ENCODE assay signal across 8 mouse cellular contexts in genomic region chrX:162736140-162736659, GRCm38 (mm10). TPM values are rescaled to one million over a fixed set of nuclear protein-coding genes. Genes with fewer than 3 reads are reported as not detected.
DNase-seq lines count a peak whose midpoint lies in the region; ATAC-seq lines count a peak whose summit lies in the region.

No protein-coding gene starts in this region.

- no peaks in the 10 kb centered on the region for H3K9me3 ChIP-seq in hindbrain, embryonic 15.5 days
- no peaks in the 10 kb centered on the region for H3K9me3 ChIP-seq in liver, embryonic 13.5 days (replicated peaks)
- no peaks in the 10 kb centered on the region for H3K9me3 ChIP-seq in midbrain, embryonic 16.5 days (replicated peaks; ENCODE audit: control insufficient read depth, low read length, poor library complexity, severe bottlenecking)

- 36% methylated on average over 9 of the region's 9 CpGs for WGBS in hindbrain, embryonic 15.5 days
- WGBS in liver, embryonic 13.5 days (ENCODE audit: insufficient replicate concordance): 31% methylated on average over 9 of the region's 9 CpGs
- WGBS in midbrain, embryonic 16.5 days: 47% methylated on average over 9 of the region's 9 CpGs

- H3K27ac ChIP-seq in hindbrain, embryonic 15.5 days (replicated peaks): peak overlapping the region; percentile 93
- peak overlapping the region; percentile 86 for H3K27ac ChIP-seq in liver, embryonic 13.5 days
- peak overlapping the region; percentile 91 for H3K27ac ChIP-seq in midbrain, embryonic 16.5 days (ENCODE audit: low read length)

- peaks cover 3% of the 10 kb centered on the region; the same call in 1 of the 2 replicates for H3K4me1 ChIP-seq in hindbrain, embryonic 15.5 days (replicated peaks)
- peaks cover 8% of the 10 kb centered on the region for H3K4me1 ChIP-seq in liver, embryonic 13.5 days (replicated peaks)
- no peaks in the 10 kb centered on the region; the same call in 1 of the 2 replicates for H3K4me1 ChIP-seq in midbrain, embryonic 16.5 days (ENCODE audit: control insufficient read depth, insufficient read depth, low read length)

- H3K4me2 ChIP-seq in hindbrain, embryonic 15.5 days: peak overlapping the region; percentile 57
- peak overlapping the region; percentile 74 for H3K4me2 ChIP-seq in liver, embryonic 13.5 days
- peak overlapping the region; percentile 59 for H3K4me2 ChIP-seq in midbrain, embryonic 16.5 days (ENCODE audit: low read length)

- peak overlapping the region; percentile 22; the same call in 1 of the 2 replicates for H3K9ac ChIP-seq in hindbrain, embryonic 15.5 days
- peak overlapping the region; percentile 61 for H3K9ac ChIP-seq in liver, embryonic 13.5 days
- H3K9ac ChIP-seq in midbrain, embryonic 16.5 days (ENCODE audit: low read depth, low read length): peak overlapping the region; percentile 64; the same call in 1 of the 2 replicates

- DNase-seq in heart, adult 11 months: peak; percentile 91
- DNase-seq in heart, adult 8-10 months (ENCODE audit: low spot score): no peak
- DNase-seq in c-Kit-positive CD71-positive TER-119-positive erythroid progenitor cells, embryonic 14.5 days (ENCODE audit: low spot score): peak; percentile 38
- peak; percentile 42 for DNase-seq in liver, embryonic 13.5 days

- peak overlapping the region; percentile 45 for H3K4me3 ChIP-seq in hindbrain, embryonic 15.5 days
- peak overlapping the region; percentile 60 for H3K4me3 ChIP-seq in liver, embryonic 13.5 days (replicated peaks)
- H3K4me3 ChIP-seq in midbrain, embryonic 16.5 days (ENCODE audit: low read depth, low read length): peak overlapping the region; percentile 42

- no peaks in the 10 kb centered on the region for H3K36me3 ChIP-seq in hindbrain, embryonic 15.5 days
- H3K36me3 ChIP-seq in liver, embryonic 13.5 days: no peaks in the 10 kb centered on the region
- H3K36me3 ChIP-seq in midbrain, embryonic 16.5 days (ENCODE audit: control insufficient read depth, insufficient read depth, low read length): no peaks in the 10 kb centered on the region

- peak; percentile 65 for ATAC-seq in erythroid progenitor cell, adult 5-6 weeks (replicated peaks; ENCODE audit: low FRiP score, poor library complexity, severe bottlenecking)
- ATAC-seq in hindbrain, embryonic 15.5 days (ENCODE audit: low FRiP score, low read depth): peak; percentile 77; the same call in 1 of the 2 replicates
- peak; percentile 80 for ATAC-seq in liver, embryonic 13.5 days (ENCODE audit: low read depth)
- peak; percentile 52 for ATAC-seq in midbrain, embryonic 16.5 days
- ATAC-seq in inflammation-experienced regulatory T-cells, adult 6 months: no peak

- H3K27me3 ChIP-seq in hindbrain, embryonic 15.5 days: no peaks in the 10 kb centered on the region
- no peaks in the 10 kb centered on the region for H3K27me3 ChIP-seq in liver, embryonic 13.5 days
- H3K27me3 ChIP-seq in midbrain, embryonic 16.5 days (ENCODE audit: control insufficient read depth, insufficient read depth, low read depth, low read length): no peaks in the 10 kb centered on the region

RNA-seq across cellular contexts. Expression of gene Rbbp7, which starts 24.0 kb away (rescaled TPM):
- 100 to 1,000 TPM; 150 to 163 (median 160) TPM for total RNA-seq in heart, adult 8-10 months (2022)
- 108 and 135 TPM in 2 replicates for total RNA-seq in erythroid progenitor cell, adult 5-6 weeks (2015; ENCODE audit: low replicate concordance)
- total RNA-seq in erythroid progenitor cell, adult 5-6 weeks (2017; ENCODE audit: low replicate concordance): 57.2 and 111 TPM in 2 replicates
- 229 and 233 TPM in 2 replicates for polyA plus RNA-seq in hindbrain, embryonic 15.5 days (2015; fragmentation: Nextera tagmentation; extraction: Ambion mirVana)
- 265 and 297 TPM in 2 replicates for polyA plus RNA-seq in liver, embryonic 13.5 days (2015; fragmentation: Nextera tagmentation; extraction: Ambion mirVana)
- polyA plus RNA-seq in midbrain, embryonic 16.5 days (2015; fragmentation: Nextera tagmentation; extraction: Ambion mirVana): 216 and 226 TPM in 2 replicates
- polyA plus RNA-seq in inflammation-experienced regulatory T-cells, adult 6 months (2017; shearing (Covaris generic)): 100 to 1,000 TPM; 127 to 201 (median 130) TPM
